Mouse (Mus musculus) ES-Bruce4 (cell line): ENCODE measurements around the gene Aqp9. TPM values are rescaled to one million over a fixed set of nuclear protein-coding genes. Genes with fewer than 3 reads are reported as not detected.

Experiments used
- H3K27ac ChIP-seq: 2 replicates; pipeline ENCODE4 v1.5.1; 2012; ENCODE audit warnings: low read length, inconsistent platforms; ENCODE audit not compliant: insufficient read depth
- H3K27me3 ChIP-seq: 2 replicates; pipeline ENCODE4 v1.6.1; 2012; ENCODE audit warnings: mild to moderate bottlenecking, low read length, inconsistent platforms; ENCODE audit not compliant: control insufficient read depth, poor library complexity, insufficient read depth, severe bottlenecking
- H3K36me3 ChIP-seq: 2 replicates; pipeline ENCODE4 v1.6.1; 2012; ENCODE audit warnings: inconsistent platforms, mild to moderate bottlenecking, low read length, moderate library complexity; ENCODE audit not compliant: control insufficient read depth, poor library complexity, insufficient read depth, severe bottlenecking
- H3K4me1 ChIP-seq: one replicate; pipeline ENCODE4 v1.8.1; 2011; ENCODE audit warnings: low read length; ENCODE audit not compliant: control insufficient read depth, insufficient read depth
- H3K4me3 ChIP-seq: 2 replicates; pipeline ENCODE4 v1.5.1; 2011; ENCODE audit warnings: low read depth, mild to moderate bottlenecking, low read length
- H3K9ac ChIP-seq: 2 replicates; pipeline ENCODE4 v1.6.1; 2012; ENCODE audit warnings: low read depth, mild to moderate bottlenecking, inconsistent platforms; ENCODE audit not compliant: poor library complexity, severe bottlenecking
- H3K9me3 ChIP-seq: replicated peaks from 2 replicates; pipeline ENCODE4 v1.6.1; 2012; ENCODE audit warnings: mild to moderate bottlenecking, low read length, inconsistent platforms; ENCODE audit not compliant: control insufficient read depth, poor library complexity, insufficient read depth, severe bottlenecking
- CTCF ChIP-seq: IDR thresholded peaks from one replicate; pipeline ENCODE4 v1.8.1; 2011; ENCODE audit warnings: low read depth, low read length
- EP300 ChIP-seq: IDR thresholded peaks from 2 replicates; pipeline ENCODE4 v1.6.1; 2011; ENCODE audit warnings: low read depth, low read length; ENCODE audit not compliant: insufficient read depth
- POLR2A ChIP-seq: IDR thresholded peaks from one replicate; pipeline ENCODE4 v1.8.1; 2011; ENCODE audit warnings: low read length; ENCODE audit not compliant: insufficient read depth
- polyA plus RNA-seq: library from polyadenylated mRNA; stranded (reverse); fragments of >200 nt; gene quantifications from 2 replicates; pipeline ENCODE4 v1.2.4, GENCODE M21; 2011; ENCODE audit warnings: low read depth; ENCODE audit not compliant: missing spikeins, insufficient read depth, insufficient read length

The Aqp9 gene
- polyA plus RNA-seq, 1 experiment: not detected

DNA sequence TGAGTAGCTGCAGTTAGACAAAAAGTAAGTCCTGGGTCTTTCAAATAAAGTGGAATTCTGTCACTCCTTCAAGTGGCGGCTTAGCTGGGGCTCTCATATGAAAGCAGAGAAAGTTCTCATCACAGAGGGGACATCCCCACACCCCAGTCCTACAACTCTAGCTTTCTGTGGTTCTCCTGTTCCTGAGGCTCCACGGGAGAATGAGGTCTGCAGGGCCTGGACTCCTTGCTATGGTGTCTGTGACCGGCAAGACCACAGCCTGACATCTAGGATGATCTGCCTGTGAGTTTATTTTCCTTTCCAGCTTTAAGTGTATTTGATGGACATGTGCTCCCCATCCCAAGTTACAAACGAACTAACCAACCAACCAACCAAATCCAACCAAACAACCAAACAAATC lies 105.5 kb downstream of the Aqp9 start:
- no peaks in the 10 kb centered on the region for H3K36me3 ChIP-seq
- no peaks in the 10 kb centered on the region for H3K4me1 ChIP-seq
- no peak overlapping the region for H3K9ac ChIP-seq
- TF ChIP-seq CTCF: no peak
- no peaks in the 10 kb centered on the region for H3K9me3 ChIP-seq
- H3K27me3 ChIP-seq: no peaks in the 10 kb centered on the region
- H3K4me3 ChIP-seq: no peak overlapping the region
- H3K27ac ChIP-seq: no peak overlapping the region

DNA sequence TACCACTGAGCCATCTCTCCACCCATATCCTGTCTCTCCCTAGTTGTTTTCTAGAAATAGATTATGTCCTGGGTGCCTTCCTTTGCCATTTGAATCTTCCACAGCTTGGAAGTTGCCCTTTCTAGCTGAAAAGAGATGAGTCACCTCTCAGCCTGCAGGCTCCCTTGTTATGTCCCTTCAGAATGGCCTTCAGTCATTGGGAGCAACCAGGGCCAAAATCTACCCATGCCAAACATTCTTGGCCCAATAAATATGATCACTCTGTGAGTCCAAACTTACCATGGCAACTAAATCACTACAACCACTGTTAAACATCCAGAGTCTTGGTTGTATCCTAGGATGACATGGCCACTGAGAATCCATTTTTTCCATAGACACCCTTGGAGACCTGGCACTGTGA lies 106.2 kb downstream of the Aqp9 start:
- H3K9me3 ChIP-seq: no peaks in the 10 kb centered on the region
- H3K4me1 ChIP-seq: no peaks in the 10 kb centered on the region
- no peaks in the 10 kb centered on the region for H3K27me3 ChIP-seq
- H3K36me3 ChIP-seq: no peaks in the 10 kb centered on the region
- H3K27ac ChIP-seq: no peak overlapping the region
- TF ChIP-seq EP300 (no peak), CTCF (no peak), POLR2A (no peak)
- no peak overlapping the region for H3K9ac ChIP-seq
- H3K4me3 ChIP-seq: no peak overlapping the region

Other genes with a start within 250 kb of the Aqp9 start
- not detected in 2 replicates for gene Lipc, start 216.5 kb downstream of the Aqp9 start, polyA plus RNA-seq
- gene Aldh1a2, start 47.1 kb upstream of the Aqp9 start, polyA plus RNA-seq: 1.9 and 2.0 TPM in 2 replicates